Mouse (Mus musculus) spleen, postnatal 36 days (tissue): ENCODE data around the gene Cryl1.

Source experiments
- DNase-seq, 2 experiments: peaks; one replicate each; pipeline ENCODE4 v3.0.0; 2022; ENCODE audit warnings: low spot score in 2 of 2, mixed read lengths in 1 of 2

Cryl1 gene

DNA sequence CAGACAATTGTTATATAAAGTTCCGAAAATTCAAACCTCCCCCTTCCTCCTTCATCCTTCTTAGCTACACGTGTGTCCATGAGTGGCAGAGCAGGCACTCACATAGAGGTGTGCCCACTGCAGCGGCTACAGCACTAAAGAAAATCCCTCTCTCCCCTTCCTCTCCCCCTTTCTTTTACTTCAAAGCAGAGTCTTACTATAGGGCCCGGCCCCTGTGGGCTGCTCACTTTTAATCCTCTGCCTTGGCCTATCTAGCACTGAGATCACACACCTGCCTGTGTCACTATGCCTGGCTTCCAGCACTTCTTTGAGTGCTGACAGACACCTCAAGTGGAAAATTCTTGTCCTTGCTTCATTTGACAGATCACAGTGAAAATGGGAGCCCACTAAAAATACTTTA lies 163.6 kb downstream of the Cryl1 start:
- DNase-seq, result no peak

DNA sequence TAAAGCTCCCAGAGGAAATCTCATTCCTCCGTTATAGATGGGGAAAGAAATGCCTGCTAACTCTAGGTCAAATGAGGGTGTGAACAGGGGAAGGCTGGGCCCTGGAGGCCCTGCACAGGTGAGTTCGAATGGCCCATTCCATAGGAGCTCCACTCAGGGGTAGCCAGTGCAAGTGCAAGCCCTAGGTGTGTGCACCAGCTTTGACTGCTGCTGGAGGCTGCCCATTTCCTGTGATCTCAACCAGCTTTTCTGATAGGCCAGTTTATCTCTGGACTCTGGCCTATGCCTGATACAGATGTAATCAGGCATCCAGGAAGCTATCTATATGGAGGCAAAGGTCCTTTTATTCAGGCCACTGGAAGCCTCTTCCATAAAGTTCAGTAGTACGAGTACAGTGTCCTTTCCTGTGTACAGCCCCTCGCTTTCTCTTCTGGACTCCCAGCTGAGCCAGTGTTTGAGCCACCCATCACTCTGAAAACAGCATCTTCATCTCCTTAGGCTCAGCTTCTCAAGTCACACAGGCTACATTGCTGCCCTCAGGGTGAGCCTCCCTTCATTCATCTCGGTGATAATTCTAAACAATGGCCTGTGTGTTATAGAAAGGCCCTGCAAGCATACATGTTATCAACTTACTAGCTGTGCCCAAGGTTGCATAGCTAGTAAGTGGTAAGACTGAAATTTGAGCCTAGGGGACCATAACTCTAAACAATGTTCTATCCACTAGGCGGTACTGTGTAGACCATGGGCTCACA lies 167.9 kb downstream of the Cryl1 start:
- DNase-seq, result no peak
